Mouse (Mus musculus) activated CD4-positive, CD25-positive, alpha-beta regulatory T cell, adult 4 months (primary cell): ENCODE results near the gene Nsmce1. TPM values are rescaled to one million over a fixed set of nuclear protein-coding genes. Genes with fewer than 3 reads are reported as not detected.

ENCODE experiments used
- ATAC-seq: one replicate; pipeline ENCODE4 v1.8.0; 2017
- polyA plus RNA-seq, 2 experiments: library from polyadenylated mRNA; unstranded; fragments of 100-300 nt; shearing (Covaris generic); gene quantifications; one replicate each; pipeline ENCODE4 v1.2.1; 2017

The Nsmce1 gene
- polyA plus RNA-seq, 2 experiments from 2014 or later: 115 to 134 TPM

- no peak for ATAC-seq
Observed at GRCm38 (mm10) chr7:125489636-125490035, 1.8 kb downstream of the Nsmce1 start.

GRCm38 (mm10) chr7:125488706-125489105, 2.7 kb downstream of the Nsmce1 start:
- peak; percentile 59 for ATAC-seq

- peak; percentile 5 for ATAC-seq
Observed at GRCm38 (mm10) chr7:125487126-125487525, 4.3 kb downstream of the Nsmce1 start.

GRCm38 (mm10) chr7:125486121-125486630, 5.2 kb downstream of the Nsmce1 start:
- no peak for ATAC-seq

- ATAC-seq: no peak
Observed at GRCm38 (mm10) chr7:125484791-125485190, 6.6 kb downstream of the Nsmce1 start.

- no peak for ATAC-seq
Observed at GRCm38 (mm10) chr7:125482886-125483285, 8.5 kb downstream of the Nsmce1 start.

- no peak for ATAC-seq
Observed at GRCm38 (mm10) chr7:125482339-125482738, 9.1 kb downstream of the Nsmce1 start.

- ATAC-seq: no peak
Observed at GRCm38 (mm10) chr7:125480518-125480917, 10.9 kb downstream of the Nsmce1 start.

GRCm38 (mm10) chr7:125478391-125478984, 12.9 kb downstream of the Nsmce1 start:
- ATAC-seq: no peak

- ATAC-seq: no peak
Observed at GRCm38 (mm10) chr7:125475601-125476251, 15.7 kb downstream of the Nsmce1 start.

GRCm38 (mm10) chr7:125474535-125474934, 16.9 kb downstream of the Nsmce1 start:
- ATAC-seq: peak; percentile 65

GRCm38 (mm10) chr7:125471991-125472741, 19.2 kb downstream of the Nsmce1 start:
- peak; percentile 55 for ATAC-seq

GRCm38 (mm10) chr7:125470901-125471300, 20.5 kb downstream of the Nsmce1 start:
- no peak for ATAC-seq

GRCm38 (mm10) chr7:125469937-125470336, 21.5 kb downstream of the Nsmce1 start:
- ATAC-seq: peak; percentile 24

GRCm38 (mm10) chr7:125462200-125462599, 29.2 kb downstream of the Nsmce1 start:
- ATAC-seq: no peak

GRCm38 (mm10) chr7:125453671-125454070, 37.7 kb downstream of the Nsmce1 start:
- no peak for ATAC-seq

GRCm38 (mm10) chr7:125451078-125451477, 40.3 kb downstream of the Nsmce1 start:
- no peak for ATAC-seq

- ATAC-seq: no peak
Observed at GRCm38 (mm10) chr7:125450678-125451077, 40.7 kb downstream of the Nsmce1 start.

- ATAC-seq: peak; percentile 89
Observed at GRCm38 (mm10) chr7:125444464-125445401, 46.7 kb downstream of the Nsmce1 start, which contains the start of gene Kdm8. Kdm8 (plus strand) TSS chr7:125444676.

- ATAC-seq: no peak
Observed at GRCm38 (mm10) chr7:125444076-125444463, 47.3 kb downstream of the Nsmce1 start.

- ATAC-seq: no peak
Observed at GRCm38 (mm10) chr7:125442323-125442722, 49.1 kb downstream of the Nsmce1 start.

GRCm38 (mm10) chr7:125434666-125435290, 56.6 kb downstream of the Nsmce1 start:
- no peak for ATAC-seq
